Mouse (Mus musculus) leukemia stem cell, adult 10-12 weeks (primary cell): Measurements from ENCODE around the gene Cdk2ap1. TPM values are rescaled to one million over a fixed set of nuclear protein-coding genes. Genes with fewer than 3 reads are reported as not detected.

Experiments used
- polyA plus RNA-seq: library from polyadenylated mRNA; stranded (reverse); fragments of >175 nt; gene quantifications from 2 replicates; pipeline ENCODE4 v1.2.3, GENCODE M21; 2012; ENCODE audit warnings: low replicate concordance

Gene Cdk2ap1
- polyA plus RNA-seq = 211 and 306 TPM in 2 replicates

DNA sequence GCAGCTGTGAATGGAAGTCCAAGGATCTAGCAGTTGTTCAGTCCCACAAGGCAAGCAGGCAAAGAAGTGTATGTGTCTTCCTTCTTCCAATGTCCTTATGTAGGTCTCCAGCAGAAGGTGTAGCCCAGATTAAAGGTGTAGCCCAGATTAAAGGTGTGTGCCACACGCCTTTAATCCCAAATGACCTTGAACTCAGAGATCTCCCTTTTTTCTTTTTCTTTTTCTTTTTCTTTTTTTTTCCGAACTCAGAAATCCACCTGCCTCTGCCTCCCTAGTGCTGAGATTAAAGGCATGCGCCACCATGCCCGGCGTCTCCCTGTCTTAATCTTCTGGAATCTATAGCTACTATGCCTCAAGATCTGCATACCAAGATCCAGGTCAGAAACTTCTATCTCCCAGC, at the start of gene Cdk2ap1:
Cdk2ap1 (minus strand) TSS at position 101 of the 400 bp plus-strand sequence.

DNA sequence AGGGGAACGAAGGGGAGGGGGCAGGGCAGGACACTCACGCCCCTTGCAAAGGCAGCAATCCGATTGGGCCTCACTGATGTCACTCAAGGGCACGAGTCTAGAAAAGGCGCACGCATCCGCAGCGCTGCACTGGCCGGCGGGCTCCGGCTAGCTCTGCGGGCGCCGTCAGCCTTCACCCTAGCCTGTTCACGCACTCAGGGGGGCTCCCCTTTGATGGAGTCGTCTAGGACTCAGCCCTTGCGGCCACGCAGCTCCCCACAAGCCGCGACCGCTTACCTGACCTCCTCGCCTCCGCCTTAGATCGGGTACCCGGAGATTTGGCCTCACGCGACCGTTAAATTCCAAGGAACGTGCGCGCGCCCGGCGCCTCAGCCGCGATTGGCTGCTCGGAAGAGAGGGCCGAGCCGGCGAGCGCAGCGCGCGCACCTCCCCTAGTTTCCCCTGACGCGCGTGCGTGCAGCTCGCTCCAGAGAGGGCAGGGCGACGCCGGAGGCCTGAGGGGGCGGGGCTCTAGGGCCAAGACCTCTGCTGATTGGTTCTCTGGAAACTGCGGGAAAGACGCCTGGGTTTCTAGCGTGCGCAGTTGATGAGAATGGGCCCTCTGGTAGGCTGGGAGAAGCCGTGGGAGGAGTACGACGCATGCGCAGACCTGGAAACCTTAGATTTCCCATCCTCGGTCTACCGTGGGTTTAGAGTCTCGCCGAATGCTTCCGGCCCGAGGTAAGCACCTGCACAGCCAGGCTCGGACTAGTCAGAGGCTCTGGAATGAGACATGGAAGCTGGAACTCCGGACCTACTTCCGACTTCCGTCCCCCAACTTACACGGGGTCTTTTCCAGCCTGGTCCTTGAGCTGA, 35.1 kb downstream of the Cdk2ap1 start, which contains the start of the genes Mphosph9 and 2810006K23Rik:
Mphosph9 (minus strand) TSS at position 463 of the 855 bp plus-strand sequence.
2810006K23Rik (plus strand) TSS at position 580 of the 855 bp plus-strand sequence.

Other genes starting within 250 kb of the Cdk2ap1 start
- 83.4 and 85.2 TPM in 2 replicates for gene Arl6ip4, start 247.0 kb downstream of the Cdk2ap1 start, polyA plus RNA-seq
- gene Pitpnm2, start 113.3 kb downstream of the Cdk2ap1 start, polyA plus RNA-seq = 47.0 and 62.8 TPM in 2 replicates
- gene Mphosph9, start 35.1 kb downstream of the Cdk2ap1 start, polyA plus RNA-seq = 7.0 and 12.1 TPM in 2 replicates
- gene 2810006K23Rik, start 35.0 kb downstream of the Cdk2ap1 start, polyA plus RNA-seq = 1.3 and 5.2 TPM in 2 replicates
- gene Sbno1, start 62.9 kb upstream of the Cdk2ap1 start, polyA plus RNA-seq = 7.6 and 10.7 TPM in 2 replicates
- gene Kmt5a, start 76.8 kb upstream of the Cdk2ap1 start, polyA plus RNA-seq = 106 and 213 TPM in 2 replicates
- gene Rilpl2, start 115.3 kb upstream of the Cdk2ap1 start, polyA plus RNA-seq = 18.5 and 24.8 TPM in 2 replicates
- 6.7 and 7.4 TPM in 2 replicates for gene Snrnp35, start 120.1 kb upstream of the Cdk2ap1 start, polyA plus RNA-seq
- gene Rilpl1, start 168.3 kb upstream of the Cdk2ap1 start, polyA plus RNA-seq = 2.3 and 6.7 TPM in 2 replicates
- 55.3 and 239 TPM in 2 replicates for gene Tmed2, start 177.6 kb upstream of the Cdk2ap1 start, polyA plus RNA-seq
- gene Ddx55, start 189.8 kb upstream of the Cdk2ap1 start, polyA plus RNA-seq = 19.2 and 32.0 TPM in 2 replicates
- gene Eif2b1, start 216.0 kb upstream of the Cdk2ap1 start, polyA plus RNA-seq = 5.5 and 10.5 TPM in 2 replicates
- gene Gtf2h3, start 216.1 kb upstream of the Cdk2ap1 start, polyA plus RNA-seq = 1.6 and 6.1 TPM in 2 replicates